Mouse (Mus musculus): Measurements from ENCODE around the gene Grid1. TPM values are rescaled to one million over a fixed set of nuclear protein-coding genes. Genes with fewer than 3 reads are reported as not detected.

The Grid1 gene
- total RNA-seq, 2 experiments from 2014 or later = 52.6 to 53.9 TPM

DNA sequence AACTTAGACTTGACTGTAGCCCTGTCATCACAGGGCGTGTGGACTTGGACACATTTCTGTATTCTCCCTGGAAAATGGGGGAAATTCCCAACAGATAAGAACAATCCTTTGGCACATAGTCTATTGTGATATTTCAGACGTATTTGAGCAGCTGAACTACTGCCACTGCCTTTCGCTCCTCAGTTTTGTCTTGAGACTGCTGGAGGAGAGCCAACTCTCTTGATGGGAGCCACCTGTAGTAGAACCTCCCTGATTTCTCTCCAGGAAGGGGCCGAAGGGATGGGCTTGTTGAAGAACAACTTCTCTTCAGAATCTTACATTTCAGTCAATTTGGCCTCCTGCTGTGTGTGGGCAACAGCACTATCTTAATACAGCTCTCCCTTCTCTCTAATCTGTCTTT lies 276.2 kb downstream of the Grid1 start:
- DNase-seq (ENCODE audit: extremely low spot score in 1 of 2, low spot score in 1 of 2) = no peak

DNA sequence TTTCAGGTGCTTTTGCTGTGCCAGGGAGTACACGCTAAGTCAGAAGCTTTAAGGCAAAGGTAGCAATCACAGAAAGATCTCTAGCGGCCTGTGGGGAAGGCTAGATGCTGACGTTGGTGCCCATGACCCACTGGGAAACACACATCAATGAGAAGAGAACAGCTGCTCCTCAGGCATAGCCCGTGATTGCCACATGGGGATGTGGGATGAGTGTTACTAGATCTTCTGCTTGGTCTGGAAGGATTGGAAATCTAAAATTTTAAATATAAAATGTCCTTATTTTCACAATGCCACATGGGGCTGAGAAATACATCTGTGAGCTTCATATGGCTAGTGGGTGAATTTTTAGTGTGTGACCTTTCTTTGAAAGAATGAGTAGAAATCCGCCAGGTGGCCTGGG lies 277.3 kb downstream of the Grid1 start:
- no peak for DNase-seq (ENCODE audit: extremely low spot score in 1 of 2, low spot score in 1 of 2)

DNA sequence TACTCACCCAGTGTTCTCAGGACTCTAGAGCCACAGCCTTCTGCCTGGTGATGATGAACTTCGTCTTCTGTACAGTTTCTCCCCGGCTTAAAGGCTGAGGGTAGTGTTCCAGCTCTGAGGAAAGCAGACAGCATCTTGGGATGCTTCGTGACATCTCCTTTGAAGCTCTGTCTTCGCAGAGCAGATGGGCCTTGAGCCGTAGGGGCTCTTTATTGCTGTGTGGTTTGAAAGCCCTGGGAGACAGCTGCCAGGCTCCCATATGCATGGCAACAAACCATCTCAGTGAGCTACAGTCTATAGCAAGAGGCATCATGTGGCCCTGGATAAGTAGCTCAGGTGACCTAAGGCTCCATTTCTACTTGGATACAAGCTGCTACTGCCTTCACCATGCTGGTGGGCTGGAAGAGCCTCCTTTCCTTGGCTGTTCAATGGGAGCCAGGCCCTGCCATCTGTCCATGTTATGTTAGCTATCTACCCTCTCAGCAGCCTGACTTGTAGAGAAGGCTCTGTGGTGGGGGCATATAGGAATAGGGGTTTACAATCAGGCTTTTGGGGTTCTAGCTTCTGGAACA lies 283.8 kb downstream of the Grid1 start:
- DNase-seq (ENCODE audit: extremely low spot score in 1 of 2, low spot score in 1 of 2) = no peak

DNA sequence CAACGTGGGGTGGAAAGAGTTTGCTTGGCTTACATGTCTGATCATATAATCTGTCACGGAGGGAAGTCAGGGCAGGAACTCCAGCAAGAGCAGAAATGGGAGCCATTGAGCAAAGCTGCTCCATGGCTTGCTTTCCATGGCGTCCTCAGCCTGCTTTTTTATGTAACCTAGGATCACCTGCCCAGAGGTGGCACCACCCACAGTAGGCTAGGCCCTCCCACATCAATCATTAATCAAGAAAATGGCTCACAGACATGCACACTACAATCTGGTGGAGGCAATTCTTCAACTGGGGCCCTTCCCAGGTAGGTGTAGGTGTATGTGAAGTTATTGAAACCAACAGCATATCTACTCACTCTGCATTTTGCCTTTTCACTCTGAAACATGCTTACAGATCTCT lies 287.7 kb downstream of the Grid1 start:
- DNase-seq (ENCODE audit: extremely low spot score in 1 of 2, low spot score in 1 of 2) = no peak

DNA sequence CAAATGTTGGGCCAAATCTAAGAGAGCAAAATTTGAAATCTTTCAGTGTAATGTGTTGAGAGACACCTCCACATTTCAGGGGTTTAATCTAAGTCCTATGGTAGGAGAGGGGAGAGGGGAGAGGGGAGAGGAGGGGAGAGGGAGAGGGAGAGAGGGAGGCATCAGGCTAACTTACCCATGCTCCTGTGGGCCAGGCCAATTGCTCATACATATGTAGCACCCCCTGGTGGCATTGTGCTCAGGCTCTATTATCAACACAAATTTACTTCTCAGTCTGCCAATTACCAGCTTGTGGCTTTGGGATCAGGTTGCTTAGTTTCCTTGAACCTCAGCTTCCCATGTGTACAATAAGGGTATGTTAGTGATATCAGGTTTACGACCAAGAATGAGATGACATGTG lies 291.0 kb downstream of the Grid1 start:
- peak in 1 of 2 experiments; percentile 47 for DNase-seq (ENCODE audit: extremely low spot score in 1 of 2, low spot score in 1 of 2)

DNA sequence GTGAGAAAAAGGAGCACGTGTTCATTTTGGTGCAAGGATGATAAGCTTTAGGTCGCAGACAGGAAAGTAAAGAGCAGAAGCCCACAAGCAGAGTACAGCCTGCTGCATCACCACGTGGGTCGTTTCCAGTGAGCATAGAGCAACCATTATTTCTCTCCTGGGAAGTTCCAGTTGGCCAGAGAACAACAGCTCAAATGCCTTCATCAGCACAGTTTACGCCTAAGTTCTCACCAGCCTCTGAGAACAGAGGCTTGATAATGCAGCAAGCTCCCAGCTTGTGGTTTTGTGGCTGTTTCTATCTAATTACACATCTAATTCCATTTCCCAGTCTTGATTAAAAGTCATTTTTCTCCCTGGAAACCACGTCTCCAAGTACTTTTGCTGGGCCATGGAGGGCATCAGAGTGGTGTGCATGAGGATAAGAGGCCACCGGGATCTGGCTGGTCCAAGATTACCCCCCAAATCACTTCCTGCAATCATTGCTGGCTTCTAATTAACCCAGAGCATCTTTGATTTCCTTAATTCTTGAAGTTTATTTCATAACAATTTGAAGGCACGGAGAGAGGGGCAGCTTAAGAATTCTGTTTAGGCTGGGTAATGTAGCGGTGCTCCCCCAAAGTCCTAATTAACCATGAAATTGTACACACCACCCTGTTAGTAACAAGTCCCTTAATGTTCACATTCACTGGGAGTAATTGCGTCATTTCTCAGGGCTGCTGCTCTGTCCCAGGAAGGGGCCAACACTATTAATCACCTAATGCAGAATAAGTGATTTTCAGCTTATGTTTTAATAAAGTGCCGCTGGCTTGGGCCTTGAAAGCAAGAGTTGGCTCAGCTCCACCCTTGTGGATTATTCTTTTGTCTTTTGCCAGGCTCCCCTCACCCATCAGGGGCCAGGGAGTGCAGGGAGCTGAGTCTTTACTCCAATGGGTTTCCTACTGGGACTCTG lies 292.7 kb downstream of the Grid1 start:
- DNase-seq (ENCODE audit: extremely low spot score in 1 of 2, low spot score in 1 of 2) = no peak

DNA sequence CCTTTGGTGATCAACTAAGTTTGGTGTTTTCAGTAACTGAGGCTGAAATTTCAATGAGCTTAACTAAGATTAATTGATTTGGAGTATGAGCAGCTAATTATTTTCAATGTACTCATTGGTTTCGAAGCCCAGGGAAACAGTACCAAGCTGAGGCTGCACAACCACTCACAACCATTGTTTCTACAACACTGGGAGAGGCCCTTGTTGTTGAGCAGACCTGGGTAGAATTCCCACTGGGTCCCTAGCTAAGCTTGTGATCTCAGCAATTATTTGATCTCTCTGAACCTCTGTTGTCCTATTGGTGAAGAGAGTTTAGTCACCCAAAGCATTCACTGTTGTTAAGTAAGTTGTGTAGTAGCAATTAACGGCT lies 293.4 kb downstream of the Grid1 start:
- no peak for DNase-seq (ENCODE audit: extremely low spot score in 1 of 2, low spot score in 1 of 2)

DNA sequence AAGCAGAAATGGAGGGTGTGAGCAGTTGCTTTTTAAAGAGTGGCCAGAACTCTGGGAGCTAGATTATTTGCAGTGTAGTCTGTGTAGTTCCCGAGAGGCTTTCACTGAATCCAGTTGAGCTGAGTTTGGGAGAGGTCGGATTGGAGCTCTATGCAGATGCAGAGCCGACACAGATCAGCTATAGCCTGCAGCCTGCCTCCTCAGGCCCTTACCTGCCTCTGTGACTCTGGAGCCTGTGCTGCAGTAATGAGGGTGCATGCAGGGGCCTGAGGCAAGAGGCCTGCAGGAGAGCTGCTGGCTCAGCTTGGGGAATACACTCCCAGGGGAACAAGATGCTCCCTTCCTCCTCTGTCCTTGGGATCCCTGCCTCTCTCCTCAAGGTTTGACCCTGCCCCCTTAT lies 296.0 kb downstream of the Grid1 start:
- DNase-seq (ENCODE audit: extremely low spot score in 1 of 2, low spot score in 1 of 2) = no peak

DNA sequence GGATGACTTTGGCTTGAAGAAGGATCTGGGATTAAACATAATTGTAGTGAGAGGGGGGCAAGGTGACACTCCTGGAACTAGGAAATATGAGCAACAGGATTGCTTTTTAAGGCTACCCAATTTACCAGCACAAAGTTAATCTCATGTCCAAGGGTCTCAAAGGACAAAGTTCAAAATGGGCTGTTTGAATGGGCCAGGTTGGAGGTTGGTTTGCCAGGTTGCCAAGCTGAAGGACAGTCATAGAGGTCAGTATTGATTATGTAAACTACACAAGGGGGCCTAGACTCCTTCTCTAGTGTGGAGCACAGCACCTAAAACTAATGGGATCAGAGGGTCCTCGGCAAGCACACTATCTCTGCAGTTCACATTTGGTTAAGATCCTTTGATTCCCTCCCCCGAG lies 300.2 kb downstream of the Grid1 start:
- DNase-seq (ENCODE audit: extremely low spot score in 1 of 2, low spot score in 1 of 2) = no peak

DNA sequence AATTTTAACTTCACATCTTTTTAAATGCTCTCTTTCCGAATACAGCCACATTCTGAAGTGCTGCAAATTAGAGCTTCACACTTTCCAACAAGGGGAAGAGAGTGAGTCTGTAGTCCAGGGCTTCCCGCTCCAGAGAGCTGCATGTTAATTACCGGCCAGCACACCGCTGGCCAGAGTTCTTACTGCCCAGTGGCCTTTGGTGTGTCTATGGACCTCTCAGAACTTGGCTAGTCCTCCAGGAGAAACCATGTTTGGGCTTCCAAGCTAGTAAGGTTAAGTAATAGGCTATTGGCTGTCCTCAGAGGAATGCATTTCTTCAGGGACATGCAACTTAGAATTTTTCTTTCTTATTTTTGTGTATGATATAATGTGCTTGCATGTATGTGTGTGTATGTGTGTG lies 301.0 kb downstream of the Grid1 start:
- no peak for DNase-seq (ENCODE audit: extremely low spot score in 1 of 2, low spot score in 1 of 2)

DNA sequence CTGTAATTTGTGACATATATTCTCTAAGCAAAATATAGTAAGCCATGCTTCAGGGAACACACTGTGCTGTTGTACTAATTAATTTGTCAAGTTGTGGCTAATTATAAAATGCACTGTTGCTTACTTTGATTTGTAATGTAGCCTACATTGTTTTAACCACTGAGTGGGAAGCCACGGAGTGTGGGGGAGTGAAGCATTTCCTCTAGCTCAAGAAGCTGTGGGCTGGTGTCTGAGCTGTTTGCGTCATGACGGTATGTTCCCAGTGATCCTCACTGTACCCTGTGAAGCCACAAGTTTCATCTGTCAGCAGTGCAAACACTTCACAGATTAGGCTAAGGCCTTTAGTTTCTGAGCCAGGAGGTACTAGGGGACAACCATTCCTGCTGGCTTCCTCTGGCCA lies 302.2 kb downstream of the Grid1 start:
- no peak for DNase-seq (ENCODE audit: extremely low spot score in 1 of 2, low spot score in 1 of 2)

DNA sequence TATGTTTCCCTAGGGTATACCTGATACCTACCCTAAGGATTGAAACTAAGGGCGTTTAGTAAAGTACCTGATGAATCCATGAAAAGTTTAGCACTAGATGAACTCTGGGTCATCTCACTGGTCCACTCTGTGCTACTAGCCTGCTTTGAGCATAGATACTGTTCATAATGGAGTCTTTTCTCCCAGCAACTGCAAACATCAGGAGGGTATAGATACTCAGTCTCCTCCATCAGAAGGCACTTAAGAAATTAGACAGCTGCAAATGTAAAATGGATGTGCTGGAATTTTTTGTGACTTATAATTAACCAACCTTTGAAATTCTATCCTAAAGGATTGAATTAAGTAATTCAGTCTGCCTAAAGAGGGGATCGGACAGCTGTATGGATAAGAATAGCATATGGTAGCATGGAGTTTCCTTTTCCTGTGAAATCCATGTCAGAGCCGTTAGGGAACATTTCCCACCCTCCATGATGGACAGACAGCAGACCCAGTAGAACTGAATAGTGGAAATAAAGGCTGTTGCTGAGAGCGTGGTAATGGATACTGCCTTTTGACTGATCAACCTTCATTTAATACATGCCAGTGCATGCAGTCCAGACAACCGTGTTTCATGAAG lies 303.5 kb downstream of the Grid1 start:
- DNase-seq (ENCODE audit: extremely low spot score in 1 of 2, low spot score in 1 of 2) = no peak

DNA sequence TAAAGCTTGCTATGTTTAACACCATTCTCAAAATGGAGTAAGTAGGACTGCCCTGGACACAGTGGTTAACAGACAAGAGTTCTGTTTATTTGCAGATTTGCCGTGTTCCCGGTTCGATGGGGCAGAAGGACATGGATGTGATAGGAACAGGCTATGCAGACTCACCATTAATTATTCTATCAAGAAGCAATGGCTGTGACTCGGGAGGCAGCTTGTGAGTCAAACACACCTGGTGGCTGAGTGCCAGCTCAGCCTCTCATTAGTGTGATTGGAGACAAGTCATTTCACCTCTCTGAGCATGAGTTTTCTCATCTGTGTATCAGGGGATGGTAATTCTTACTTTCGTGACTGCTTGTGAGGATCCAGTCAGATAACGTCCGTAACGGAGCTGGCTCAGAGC lies 307.7 kb downstream of the Grid1 start:
- no peak for DNase-seq (ENCODE audit: extremely low spot score in 1 of 2, low spot score in 1 of 2)

DNA sequence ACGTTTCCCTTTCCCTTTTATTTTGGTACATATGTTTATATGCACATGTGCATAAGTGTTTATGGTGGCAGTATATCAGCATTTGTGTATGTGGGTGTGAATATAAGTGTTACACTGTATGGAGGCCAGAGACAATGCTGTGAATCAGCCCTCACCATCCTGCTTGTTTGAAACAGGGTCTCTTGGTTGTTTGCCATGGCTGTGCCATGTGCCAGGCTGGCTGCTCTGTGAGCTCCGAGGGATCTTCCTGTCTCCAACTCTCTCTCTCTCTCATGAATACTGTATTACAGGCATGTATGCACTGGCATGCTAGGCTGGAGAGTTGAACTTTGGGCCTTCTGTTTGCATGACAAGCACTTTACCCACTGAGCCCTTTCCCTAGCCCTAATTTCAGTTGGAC lies 315.1 kb downstream of the Grid1 start:
- DNase-seq (ENCODE audit: extremely low spot score in 1 of 2, low spot score in 1 of 2) = no peak

DNA sequence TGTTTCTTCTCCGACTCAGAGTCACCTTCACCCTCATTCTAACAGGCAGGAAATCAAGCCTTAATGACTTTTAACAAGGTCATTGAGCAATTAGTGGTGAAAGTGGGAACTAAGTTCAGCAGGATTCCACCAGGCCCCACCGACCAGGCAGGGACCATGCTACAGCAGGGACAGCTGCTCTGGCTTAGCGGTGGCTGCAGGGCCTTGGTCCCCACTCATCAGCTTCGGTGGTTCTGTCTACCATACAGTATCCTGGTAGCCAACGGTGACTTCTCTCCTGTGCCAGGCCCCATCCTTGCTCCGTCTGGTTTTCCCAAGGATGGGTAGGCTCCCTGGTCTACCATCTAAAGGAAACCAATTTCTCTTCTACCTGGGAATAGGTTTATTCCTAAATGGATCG lies 318.2 kb downstream of the Grid1 start:
- no peak for DNase-seq (ENCODE audit: extremely low spot score in 1 of 2, low spot score in 1 of 2)

DNA sequence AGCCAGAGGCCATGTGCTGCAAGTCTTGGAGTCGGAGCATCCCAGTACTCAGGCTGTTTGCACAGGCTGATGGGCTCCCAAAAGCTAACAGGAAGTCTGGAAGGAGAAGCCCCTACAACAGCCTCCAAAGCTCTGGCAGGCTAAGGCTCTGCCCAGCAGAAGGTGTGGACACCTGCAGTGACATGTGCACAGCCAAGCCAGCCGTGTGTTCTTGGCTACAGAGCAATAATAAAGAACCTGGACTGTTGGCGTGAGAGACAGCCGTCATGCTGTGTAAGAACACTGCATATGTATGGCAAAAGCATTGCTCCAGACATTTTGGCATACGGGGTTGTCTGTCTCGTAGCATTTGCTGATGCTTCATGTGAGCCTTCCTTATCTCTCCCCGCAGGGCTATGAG lies 319.9 kb downstream of the Grid1 start:
- no peak for DNase-seq (ENCODE audit: extremely low spot score in 1 of 2, low spot score in 1 of 2)

DNA sequence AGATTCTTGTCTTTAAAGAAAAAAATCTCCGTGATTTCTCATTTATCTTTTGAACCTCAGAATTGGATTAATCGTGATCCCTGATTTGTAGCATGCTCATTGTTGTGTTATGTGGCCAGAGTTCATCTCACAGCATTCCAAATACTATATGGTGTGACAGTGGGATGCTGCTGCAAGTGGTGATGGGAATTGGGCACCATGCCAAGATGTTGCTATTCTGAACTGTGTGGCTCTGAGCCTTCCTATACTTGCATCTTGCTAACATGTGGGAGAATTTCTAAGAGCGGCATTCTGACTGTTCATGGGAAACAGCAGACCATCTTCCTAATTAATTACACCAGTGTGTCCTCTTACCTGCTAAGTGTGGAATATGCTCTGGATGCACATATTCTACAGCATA lies 332.5 kb downstream of the Grid1 start:
- DNase-seq (ENCODE audit: extremely low spot score in 1 of 2, low spot score in 1 of 2) = no peak

DNA sequence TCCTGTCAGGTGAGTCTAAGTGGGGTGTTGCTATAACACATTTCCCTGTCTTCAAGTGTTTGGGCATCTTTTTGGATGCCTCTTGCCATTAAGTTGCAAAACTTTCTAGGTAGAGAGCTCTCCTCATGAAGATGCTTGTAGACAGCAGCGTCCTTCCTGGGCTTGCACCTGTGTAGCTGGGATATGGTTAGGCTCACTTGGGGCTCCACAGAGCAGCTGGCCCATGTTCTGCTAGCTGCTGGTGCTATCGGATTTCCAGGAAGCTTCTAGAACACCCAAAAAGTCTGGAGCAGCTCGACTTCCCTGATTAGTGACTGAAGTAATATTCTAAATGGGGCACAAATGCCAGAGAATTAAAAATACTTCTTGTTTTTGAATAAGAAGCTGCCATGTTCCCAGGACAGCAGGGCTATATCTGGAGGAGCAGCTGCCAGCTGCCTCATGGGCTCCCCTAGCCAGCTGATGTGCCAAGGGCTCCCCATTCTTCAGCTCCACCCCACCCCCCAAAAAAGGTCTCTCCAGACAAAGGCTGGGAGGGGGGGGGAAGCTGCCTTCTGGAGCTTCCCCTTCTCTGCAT lies 333.9 kb downstream of the Grid1 start:
- DNase-seq (ENCODE audit: extremely low spot score in 1 of 2, low spot score in 1 of 2) = peak in 1 of 2 experiments; percentile 31

DNA sequence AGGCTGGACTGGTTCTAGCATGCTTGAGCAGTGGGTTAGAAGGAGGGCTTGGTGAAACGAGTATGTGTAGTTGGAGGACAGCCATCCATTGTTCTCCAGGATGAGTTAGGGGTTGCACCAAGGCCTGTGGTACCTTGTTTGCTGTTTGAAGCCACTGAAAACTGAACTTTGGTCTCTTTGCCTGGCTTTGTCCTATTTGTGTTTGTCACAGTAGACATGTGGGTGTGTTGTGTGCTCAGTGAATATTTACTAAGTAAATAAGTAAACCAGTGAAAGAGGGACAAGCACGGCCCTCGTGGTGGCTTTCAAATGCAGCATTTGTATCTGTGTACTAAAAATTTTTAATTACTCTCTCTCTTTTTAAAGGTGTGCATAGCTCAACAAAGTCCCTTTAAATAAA lies 334.5 kb downstream of the Grid1 start:
- no peak for DNase-seq (ENCODE audit: extremely low spot score in 1 of 2, low spot score in 1 of 2)

DNA sequence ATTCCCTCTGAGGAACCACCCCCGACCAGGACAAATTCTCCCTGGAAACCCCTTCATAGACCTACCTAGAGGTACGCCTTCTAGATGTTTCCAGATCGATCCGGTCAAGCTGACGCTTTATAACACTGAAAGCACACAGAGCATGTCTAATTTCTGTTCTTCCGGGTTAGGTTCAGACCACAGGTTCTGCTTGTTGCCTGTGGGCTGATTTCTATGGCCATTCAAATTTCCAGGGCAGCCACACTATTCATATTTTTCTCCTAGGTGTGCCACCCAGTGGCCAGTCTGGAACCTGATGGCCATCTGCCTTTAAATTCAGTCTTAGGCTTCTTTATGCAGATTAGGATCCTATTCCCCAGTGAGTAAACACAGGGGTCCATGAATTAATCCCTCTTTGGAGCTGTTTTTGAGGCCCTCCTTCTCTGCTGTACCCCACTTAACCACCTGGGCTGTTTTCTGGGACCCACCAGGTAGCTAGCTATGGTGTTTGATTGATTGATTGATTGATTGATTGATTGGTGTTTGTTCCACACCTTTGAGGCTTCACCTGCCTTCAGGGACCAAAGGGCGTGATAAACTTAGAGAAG lies 337.3 kb downstream of the Grid1 start:
- DNase-seq (ENCODE audit: extremely low spot score in 1 of 2, low spot score in 1 of 2) = no peak

DNA sequence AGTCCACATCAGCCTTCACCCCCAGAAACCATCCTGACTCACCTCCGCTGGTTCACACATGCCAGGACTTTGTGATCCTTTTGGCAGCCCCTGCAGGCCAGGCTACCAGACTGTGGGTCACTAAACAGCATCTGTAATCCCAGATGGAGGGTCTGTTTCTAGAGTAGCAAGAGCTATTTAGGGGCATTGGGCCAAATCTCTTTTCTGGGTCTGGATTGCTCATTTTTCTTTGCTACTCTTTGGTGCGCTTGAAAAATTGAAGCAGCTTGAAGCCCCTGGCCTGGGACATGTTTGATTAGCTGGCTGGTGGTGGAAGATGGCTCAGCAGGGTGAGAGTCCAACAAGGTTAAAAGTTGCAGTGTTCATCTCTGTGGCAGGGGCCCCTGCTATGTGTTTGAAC lies 339.4 kb downstream of the Grid1 start:
- DNase-seq (ENCODE audit: extremely low spot score in 1 of 2, low spot score in 1 of 2) = no peak

Measured in layer of hippocampus, postnatal 25 days (tissue).